Mouse (Mus musculus) liver, postnatal 0 days (tissue): ENCODE results near the gene Dlgap3.

ENCODE experiments used
- CTCF ChIP-seq: sonication (generic); IDR thresholded peaks from 2 replicates; pipeline ENCODE4 v1.5.1; 2016; ENCODE audit warnings: antibody characterized with exemption, low read depth
- EP300 ChIP-seq: IDR thresholded peaks from 2 replicates; pipeline ENCODE4 v1.6.1; 2016; ENCODE audit warnings: antibody characterized with exemption, low read depth, mild to moderate bottlenecking

DNA sequence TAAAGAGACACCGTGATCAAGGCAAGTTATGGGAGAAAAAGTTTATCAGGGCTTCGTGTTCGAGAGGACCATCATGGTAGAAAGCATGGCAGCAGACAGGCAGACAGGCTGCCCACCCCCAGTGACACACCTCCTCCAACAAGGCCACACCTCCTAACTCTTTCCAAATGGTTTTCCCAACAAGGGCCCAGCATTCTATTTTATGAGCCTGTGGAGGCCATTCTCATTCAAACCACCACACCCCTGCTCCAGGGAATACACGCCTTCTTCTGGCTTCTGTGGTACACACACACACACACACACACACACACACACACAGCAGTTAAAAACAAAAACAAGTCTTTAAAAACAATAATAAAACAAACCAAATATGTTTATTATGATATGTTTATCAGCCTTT lies 11.3 kb upstream of the Dlgap3 start:
- no peak for TF ChIP-seq CTCF
- TF ChIP-seq EP300: no peak
